Mouse (Mus musculus) thymus, postnatal 25 days (tissue): ENCODE measurements at regions not wholly inside any gene's neighbourhood (a gene's known extent, or its start where the extent isn't known, plus 50 kb on each side); places are given as distances from the start of the nearest gene placed in this dataset.
"Not testable (repeated sequence)": the region's sequence is repeated elsewhere in the genome, so short reads cannot be mapped to it uniquely, and the experiment has no call there.

Source experiments
- DNase-seq: peaks from one replicate; pipeline ENCODE4 v3.0.0; 2022

- no peak for DNase-seq
Measured at GRCm38 (mm10) chr6:37749016-37749415, 121.6 kb upstream of the Trim24 start.

- DNase-seq: no peak
Measured at GRCm38 (mm10) chr6:37750271-37750670, 120.3 kb upstream of the Trim24 start.

- no peak for DNase-seq
Measured at GRCm38 (mm10) chr6:37751701-37752100, 118.9 kb upstream of the Trim24 start.

GRCm38 (mm10) chr6:37761003-37761402, 109.6 kb upstream of the Trim24 start:
- not testable (repeated sequence) for DNase-seq

DNA sequence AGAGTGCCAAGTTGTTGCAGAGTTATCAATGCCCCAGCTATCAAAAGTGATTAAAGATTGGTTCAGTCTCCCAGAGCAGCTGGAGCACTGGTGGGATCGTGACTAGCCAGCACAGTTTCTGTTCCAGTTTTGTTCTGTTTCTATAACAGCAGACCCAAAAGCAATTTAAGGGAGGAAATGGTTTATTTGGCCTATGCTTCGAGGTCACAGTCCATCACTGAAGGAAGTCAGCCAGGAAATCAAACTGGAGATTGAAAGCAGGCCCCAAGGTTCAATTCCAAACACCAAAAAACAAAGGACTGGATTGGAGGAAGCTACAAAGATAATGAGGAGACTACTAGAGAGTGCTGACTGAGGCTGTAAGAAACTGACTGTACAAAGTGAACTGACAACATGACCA, 107.6 kb upstream of the Trim24 start:
- DNase-seq: no peak

DNA sequence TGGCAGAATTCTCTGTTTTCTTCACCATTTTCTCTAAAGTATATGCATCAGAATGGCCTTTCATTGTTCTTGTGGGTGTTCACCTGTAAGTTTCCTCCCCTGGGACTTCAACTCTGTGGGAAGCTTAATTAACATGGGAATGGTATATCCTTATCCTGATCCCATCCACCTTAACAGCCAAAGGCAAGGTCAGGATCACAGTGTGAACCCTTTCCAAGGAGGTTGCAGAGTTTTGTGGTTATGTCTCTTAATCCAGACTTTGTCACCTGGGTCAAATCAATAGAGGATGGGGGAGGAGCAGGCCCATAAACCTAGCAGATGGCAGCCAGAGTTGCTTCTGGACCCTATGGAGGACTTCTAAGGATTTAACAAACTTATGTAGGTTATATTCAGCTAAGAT, 102.9 kb upstream of the Trim24 start:
- no peak for DNase-seq

DNA sequence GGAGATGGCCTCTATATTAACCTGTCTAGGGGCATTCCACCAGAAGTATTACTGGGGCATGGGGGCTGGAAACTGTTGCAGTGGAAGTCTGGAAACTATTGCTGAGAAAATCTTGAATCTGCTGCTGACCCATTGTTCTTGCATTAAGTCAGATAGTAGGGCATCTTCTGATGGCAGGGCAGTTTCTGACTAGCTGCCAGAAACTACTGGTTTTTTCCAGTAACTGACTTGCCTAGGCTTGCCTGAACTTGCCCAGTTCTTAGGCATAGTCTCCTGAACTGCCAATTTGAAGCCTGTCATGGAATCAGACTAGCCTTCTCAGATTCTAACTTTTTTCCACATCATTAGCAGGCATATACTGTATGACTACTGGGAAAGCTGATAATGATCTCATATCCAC, 97.3 kb upstream of the Trim24 start:
- DNase-seq: no peak

DNA sequence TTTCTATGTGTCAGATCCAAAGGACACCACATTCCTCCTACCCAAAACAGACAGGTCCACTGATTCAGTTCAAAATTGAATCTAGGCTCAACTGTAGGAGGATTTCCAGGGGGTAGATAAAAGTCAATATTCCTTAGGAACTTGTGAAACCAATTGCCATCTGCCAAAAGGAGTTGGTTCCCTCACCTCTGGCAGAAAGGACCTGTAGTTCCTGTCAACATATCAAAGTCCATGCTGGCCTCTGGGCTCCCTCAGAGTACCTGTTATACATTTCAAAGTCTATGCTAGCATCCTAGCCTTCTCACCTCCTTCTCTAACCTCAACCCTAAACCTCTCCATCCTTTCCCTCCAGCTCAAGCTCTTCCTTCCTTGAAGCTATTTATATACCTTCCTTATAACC, 95.5 kb upstream of the Trim24 start:
- DNase-seq: no peak

GRCm38 (mm10) chr6:37779893-37780292, 90.7 kb upstream of the Trim24 start:
- no peak for DNase-seq

DNA sequence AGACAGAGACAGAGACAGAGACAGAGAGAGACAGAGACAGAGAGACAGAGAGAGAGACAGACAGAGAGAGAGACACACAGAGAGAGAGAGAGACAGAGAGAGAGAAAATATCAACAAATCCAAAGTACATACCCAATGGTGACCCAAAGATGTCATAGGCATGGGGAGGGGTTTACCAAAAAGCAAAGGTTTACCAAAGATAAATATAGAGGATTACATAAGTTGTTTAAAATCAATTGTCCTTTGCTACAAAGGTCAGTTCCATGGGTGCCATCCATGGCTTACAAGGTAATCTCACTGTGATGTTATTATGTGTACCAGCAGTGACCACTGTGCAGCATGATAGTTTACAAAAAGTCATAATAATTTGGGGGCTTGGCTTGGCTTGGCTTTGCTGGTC, 88.7 kb upstream of the Trim24 start:
- DNase-seq: no peak

DNA sequence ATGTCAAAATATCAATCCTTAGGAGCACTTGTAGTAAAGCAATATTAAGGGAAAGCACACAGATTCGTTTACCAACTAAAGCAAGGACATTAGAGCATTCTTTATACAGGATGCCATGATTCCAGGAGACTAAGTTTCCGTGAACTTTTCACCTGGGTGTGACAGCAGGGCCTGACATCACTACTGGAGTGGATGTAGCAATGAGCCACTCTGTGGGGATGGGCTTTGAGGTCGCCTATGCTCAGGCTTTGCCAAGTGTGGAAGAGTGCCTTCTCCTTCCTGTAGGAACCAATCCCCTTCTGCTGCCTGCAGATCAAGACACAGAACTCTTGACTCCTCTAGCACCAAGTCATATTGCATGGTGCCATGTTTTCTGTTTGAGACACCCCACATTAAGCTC, 85.3 kb upstream of the Trim24 start:
- not testable (repeated sequence) for DNase-seq

DNA sequence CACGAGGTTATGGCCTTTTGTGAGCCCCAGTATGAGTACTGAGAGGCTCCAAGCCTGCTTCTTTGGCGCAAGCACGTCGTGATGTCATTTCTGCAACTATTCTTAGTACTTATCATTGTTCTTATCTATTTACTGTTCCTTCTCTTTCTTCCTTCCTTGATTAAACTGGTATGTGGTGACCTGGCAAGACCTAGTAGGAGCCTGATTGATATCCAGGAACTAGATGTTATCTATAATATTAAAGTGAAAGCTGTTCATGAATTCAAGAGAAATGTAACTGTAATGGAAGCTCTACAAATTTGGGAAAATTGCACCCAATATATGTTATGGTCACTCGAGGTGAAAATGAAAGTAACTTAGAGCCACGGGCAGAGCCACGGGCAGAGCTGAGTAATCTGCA, 84.9 kb upstream of the Trim24 start:
- DNase-seq: no peak

DNA sequence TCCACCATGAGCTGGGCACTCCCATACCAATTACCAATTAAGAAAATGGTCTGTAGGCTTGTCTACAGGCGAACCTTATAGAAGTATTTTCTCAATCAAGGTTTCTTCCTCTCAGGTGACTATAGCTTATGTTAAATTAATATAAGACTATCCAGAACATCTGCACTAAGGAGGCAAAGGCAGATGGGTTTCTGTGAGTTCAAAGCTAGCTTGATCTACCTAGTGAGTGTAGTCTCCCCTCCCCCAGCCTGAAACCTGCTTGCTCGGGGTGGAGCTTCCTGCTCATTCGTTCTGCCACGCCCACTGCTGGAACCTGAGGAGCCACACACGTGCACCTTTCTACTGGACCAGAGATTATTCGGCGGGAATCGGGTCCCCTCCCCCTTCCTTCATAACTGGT, 82.8 kb upstream of the Trim24 start:
- DNase-seq: not testable (repeated sequence)

- DNase-seq: no peak
Measured at GRCm38 (mm10) chr6:37790878-37791277, 79.7 kb upstream of the Trim24 start.

DNA sequence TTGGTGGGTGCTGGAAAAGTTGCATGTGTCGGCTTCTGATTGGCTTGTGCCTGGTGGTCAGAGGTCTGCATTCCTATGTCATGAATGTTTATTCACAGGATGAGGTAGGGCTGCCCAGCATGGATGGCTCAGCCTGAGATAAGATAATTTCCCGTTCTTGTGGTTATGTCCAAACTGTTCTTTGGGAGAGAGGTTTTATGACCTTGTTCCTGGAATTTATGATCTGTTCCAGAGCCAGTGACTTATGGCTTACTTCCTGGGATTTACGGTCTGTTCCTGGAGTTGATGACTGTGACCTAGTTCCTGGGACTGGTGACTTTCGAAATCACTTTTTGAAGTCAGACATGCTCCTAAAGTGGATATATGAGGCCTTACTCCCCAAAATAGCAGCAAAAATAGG, 76.4 kb upstream of the Trim24 start:
- DNase-seq: no peak

DNA sequence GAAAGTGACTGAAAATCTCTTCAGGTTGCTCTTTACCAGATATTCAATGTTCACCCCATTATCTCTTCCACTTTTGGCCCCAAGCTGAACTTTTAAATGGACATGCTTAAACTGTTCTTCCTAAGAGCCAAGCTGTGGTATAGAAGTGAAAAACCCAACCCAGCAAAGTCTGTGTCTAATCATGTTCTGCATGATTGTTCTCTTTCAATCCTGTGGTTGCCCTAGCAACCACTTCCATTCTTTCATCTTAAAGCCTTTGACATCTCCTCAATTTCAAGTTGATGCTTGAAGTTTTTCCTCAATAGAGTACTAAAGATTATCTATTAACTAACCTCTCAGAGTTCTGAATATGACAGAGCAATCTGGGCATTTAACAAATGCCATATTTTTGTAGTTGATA, 75.6 kb upstream of the Trim24 start:
- no peak for DNase-seq

DNA sequence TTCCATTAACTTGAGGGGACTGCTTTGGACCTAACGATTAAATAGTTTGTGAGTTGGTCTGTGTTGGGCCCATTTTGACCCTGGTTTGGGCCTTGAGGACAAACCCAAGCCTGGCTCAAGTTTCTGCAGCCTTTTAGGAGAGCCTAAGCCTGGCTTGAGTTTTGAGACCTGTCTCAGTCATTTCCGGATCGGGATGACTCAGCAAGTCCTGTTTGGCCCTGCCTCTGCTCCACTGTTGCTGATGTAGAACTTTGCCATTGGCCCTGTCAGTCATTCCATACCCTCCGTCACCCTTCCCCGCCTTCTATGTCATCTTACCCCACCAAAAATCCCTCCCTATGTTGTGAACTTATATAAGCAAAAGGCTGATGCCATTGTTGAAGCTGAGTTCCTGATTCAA, 67.4 kb upstream of the Trim24 start:
- no peak for DNase-seq

DNA sequence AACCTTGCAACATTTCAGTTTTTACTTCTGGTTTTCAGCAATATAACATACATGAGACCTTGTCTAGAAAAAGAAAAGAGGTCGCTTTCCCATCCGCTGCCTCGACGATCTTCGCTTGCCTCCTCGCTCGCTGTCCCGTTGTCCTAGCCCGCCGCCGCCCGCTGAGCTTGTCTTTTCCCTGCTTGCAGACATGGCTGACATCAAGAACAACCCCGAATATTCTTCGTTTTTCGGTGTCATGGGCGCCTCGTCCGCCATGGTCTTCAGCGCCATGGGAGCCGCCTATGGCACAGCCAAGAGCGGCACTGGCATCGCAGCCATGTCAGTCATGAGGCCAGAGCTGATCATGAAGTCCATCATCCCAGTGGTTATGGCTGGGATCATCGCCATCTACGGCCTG, 64.7 kb upstream of the Trim24 start:
- not testable (repeated sequence) for DNase-seq

GRCm38 (mm10) chr6:37806529-37807191, 64.0 kb upstream of the Trim24 start:
- DNase-seq: not testable (repeated sequence)

DNA sequence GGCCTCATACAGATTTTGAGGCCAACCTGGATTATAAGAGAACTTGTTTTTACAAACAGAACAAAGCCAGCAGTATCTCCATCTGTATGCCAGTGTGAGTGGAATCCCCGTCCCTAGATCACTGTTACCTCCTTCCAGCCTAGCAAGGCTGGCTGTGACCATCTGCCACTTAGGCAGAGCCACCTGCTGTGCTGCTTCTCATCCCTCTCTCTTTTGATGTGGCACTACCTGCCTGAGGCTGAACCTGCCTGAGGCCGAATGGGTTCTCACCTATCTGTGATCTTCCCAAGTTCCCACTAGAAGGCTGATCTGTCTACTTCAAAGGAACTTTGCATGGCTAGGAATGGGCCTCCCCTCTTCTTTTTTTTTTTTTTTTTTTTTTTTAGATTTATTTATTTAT, 55.4 kb upstream of the Trim24 start:
- peak; percentile 9 for DNase-seq
